ENCODE assay signal across 12 mouse cellular contexts in genomic region chr9:106126786-106127251, GRCm38 (mm10). TPM values are rescaled to one million over a fixed set of nuclear protein-coding genes. Genes with fewer than 3 reads are reported as not detected.
A peak's percentile ranks its signal among the peaks of the same experiment; 100 is the strongest.
DNase-seq lines count a peak whose midpoint lies in the region; ATAC-seq lines count a peak whose summit lies in the region.
"Had no signal": no experiment of that assay in that cellular context is flagged by ENCODE, and none has a peak within 500 bp of the region (broad histone marks: within the 10 kb centered on the region; RNA-seq: fewer than 3 reads in every experiment).

No protein-coding gene starts in this region.

- DNase-seq in left cerebral cortex, postnatal 4 days: peak; percentile 88
- DNase-seq in left cerebral cortex, postnatal 36 days (ENCODE audit: low spot score in 2 of 2): no peak
- peak; percentile 79 for DNase-seq in embryonic facial prominence, embryonic 11.5 days (ENCODE audit: low spot score)
- DNase-seq in hindbrain, embryonic 14.5 days (ENCODE audit: low spot score): peak; percentile 80
- no peak for DNase-seq in adrenal gland, postnatal 4 days (ENCODE audit: low spot score in 2 of 2)
- no peak for DNase-seq in adrenal gland, adult 8-10 months
- no peak for DNase-seq in cerebellum, adult 8-10 months
- DNase-seq: heart, adult 11 months had no signal

- no peaks in the 10 kb centered on the region; the same call in none of the 2 replicates for H3K4me1 ChIP-seq in embryonic facial prominence, embryonic 11.5 days (ENCODE audit: control insufficient read depth, insufficient read depth, low read length)
- H3K4me1 ChIP-seq in hindbrain, embryonic 14.5 days (replicated peaks; ENCODE audit: control insufficient read depth, insufficient read depth, low read length): peaks cover 19% of the 10 kb centered on the region
- peaks cover 17% of the 10 kb centered on the region; the same call in 1 of the 2 replicates for H3K4me1 ChIP-seq in neural tube, embryonic 14.5 days (ENCODE audit: control insufficient read depth, insufficient read depth, low read length)
- H3K4me1 ChIP-seq: intestine, embryonic 15.5 days; lung, embryonic 15.5 days had no signal

- ATAC-seq in embryonic facial prominence, embryonic 11.5 days (replicated peaks; ENCODE audit: insufficient number of reproducible peaks, low FRiP score, low TSS enrichment, low read depth): peak; percentile 93
- ATAC-seq in hindbrain, embryonic 14.5 days (ENCODE audit: low FRiP score): peak; percentile 94
- peak; percentile 93 for ATAC-seq in neural tube, embryonic 14.5 days (ENCODE audit: low read depth)
- ATAC-seq: intestine, embryonic 15.5 days had no signal

- H3K9ac ChIP-seq in embryonic facial prominence, embryonic 11.5 days (replicated peaks; ENCODE audit: low read length): no peak overlapping the region
- no peak overlapping the region for H3K9ac ChIP-seq in hindbrain, embryonic 14.5 days
- peak overlapping the region; percentile 25; the same call in 1 of the 2 replicates for H3K9ac ChIP-seq in neural tube, embryonic 14.5 days (replicated peaks; ENCODE audit: low read depth, low read length)
- H3K9ac ChIP-seq: intestine, embryonic 15.5 days; lung, embryonic 15.5 days had no signal

- 24% methylated on average over 2 of the region's 2 CpGs for WGBS in embryonic facial prominence, embryonic 11.5 days
- WGBS in hindbrain, embryonic 14.5 days: 11% methylated on average over 2 of the region's 2 CpGs
- 7% methylated on average over 2 of the region's 2 CpGs for WGBS in neural tube, embryonic 14.5 days

- H3K9me3 ChIP-seq in embryonic facial prominence, embryonic 11.5 days (replicated peaks; ENCODE audit: control insufficient read depth, low read length): no peaks in the 10 kb centered on the region
- no peaks in the 10 kb centered on the region; the same call in 1 of the 2 replicates for H3K9me3 ChIP-seq in hindbrain, embryonic 14.5 days (ENCODE audit: control insufficient read depth, low read length)
- H3K9me3 ChIP-seq in neural tube, embryonic 14.5 days (ENCODE audit: control insufficient read depth, low read length): no peaks in the 10 kb centered on the region
- H3K9me3 ChIP-seq: intestine, embryonic 15.5 days; lung, embryonic 15.5 days had no signal

- H3K27me3 ChIP-seq in embryonic facial prominence, embryonic 11.5 days (ENCODE audit: control insufficient read depth, insufficient read depth, low read length): no peaks in the 10 kb centered on the region
- no peaks in the 10 kb centered on the region for H3K27me3 ChIP-seq in hindbrain, embryonic 14.5 days (ENCODE audit: control insufficient read depth, insufficient read depth, low read length)
- H3K27me3 ChIP-seq in neural tube, embryonic 14.5 days (ENCODE audit: control insufficient read depth, insufficient read depth, low read length): no peaks in the 10 kb centered on the region
- H3K27me3 ChIP-seq: intestine, embryonic 15.5 days; lung, embryonic 15.5 days had no signal

- H3K27ac ChIP-seq in embryonic facial prominence, embryonic 11.5 days (replicated peaks; ENCODE audit: low read depth, low read length): no peak overlapping the region
- peak overlapping the region; percentile 73 for H3K27ac ChIP-seq in hindbrain, embryonic 14.5 days
- H3K27ac ChIP-seq in neural tube, embryonic 14.5 days (ENCODE audit: low read depth, low read length): peak overlapping the region; percentile 78
- H3K27ac ChIP-seq: intestine, embryonic 15.5 days; lung, embryonic 15.5 days had no signal

- no peaks in the 10 kb centered on the region for H3K36me3 ChIP-seq in embryonic facial prominence, embryonic 11.5 days (replicated peaks; ENCODE audit: control insufficient read depth, insufficient read depth, low read depth, low read length)
- no peaks in the 10 kb centered on the region for H3K36me3 ChIP-seq in hindbrain, embryonic 14.5 days (replicated peaks; ENCODE audit: control insufficient read depth, insufficient read depth)
- no peaks in the 10 kb centered on the region for H3K36me3 ChIP-seq in neural tube, embryonic 14.5 days (ENCODE audit: control insufficient read depth, insufficient read depth, low read length)
- H3K36me3 ChIP-seq: intestine, embryonic 15.5 days; lung, embryonic 15.5 days had no signal

- no peak overlapping the region for H3K4me2 ChIP-seq in embryonic facial prominence, embryonic 11.5 days (ENCODE audit: low read depth, low read length)
- no peak overlapping the region for H3K4me2 ChIP-seq in hindbrain, embryonic 14.5 days (replicated peaks)
- H3K4me2 ChIP-seq in neural tube, embryonic 14.5 days (ENCODE audit: low read depth, low read length): no peak overlapping the region
- H3K4me2 ChIP-seq: intestine, embryonic 15.5 days; lung, embryonic 15.5 days had no signal

- H3K4me3 ChIP-seq in embryonic facial prominence, embryonic 11.5 days (ENCODE audit: low read depth, low read length): no peak overlapping the region
- H3K4me3 ChIP-seq in hindbrain, embryonic 14.5 days (replicated peaks; ENCODE audit: low read length): no peak overlapping the region
- no peak overlapping the region for H3K4me3 ChIP-seq in neural tube, embryonic 14.5 days (ENCODE audit: low read depth, low read length)
- H3K4me3 ChIP-seq: intestine, embryonic 15.5 days; lung, embryonic 15.5 days had no signal

- intact Hi-C loops in left cerebral cortex, postnatal 4 days (cut with DNase I): no loop called here
- intact Hi-C loops in left cerebral cortex, postnatal 36 days (cut with DNase I): no loop called here

RNA-seq across cellular contexts. Expression of gene Col6a4, which starts 30.2 kb away (rescaled TPM):
- total RNA-seq in left cerebral cortex, postnatal 4 days (2021): 1 to 10 TPM; 2.0 to 3.1 TPM
- 1 to 10 TPM; 1.6 to 3.5 TPM for total RNA-seq in left cerebral cortex, postnatal 36 days (2021)
- polyA plus RNA-seq in embryonic facial prominence, embryonic 11.5 days (2014; fragmentation: Nextera tagmentation; extraction: Ambion mirVana): 0.22 TPM in 1 of 2 replicates, not detected in the other
- polyA plus RNA-seq in hindbrain, embryonic 14.5 days (2014; fragmentation: Nextera tagmentation; extraction: Ambion mirVana): 0.32 and 0.87 TPM in 2 replicates
- 0.21 and 0.40 TPM in 2 replicates for polyA plus RNA-seq in neural tube, embryonic 14.5 days (2014; fragmentation: Nextera tagmentation; extraction: Ambion mirVana)
- 1 to 10 TPM in 1 of 2 experiments, under 1 TPM in 1; 0.51 to 1.4 TPM for total RNA-seq in adrenal gland, postnatal 4 days (2021)
- total RNA-seq in adrenal gland, adult 8-10 months (2022): 1 to 10 TPM in 1 of 4 experiments, under 1 TPM in 3; 0.11 to 1.2 (median 0.58) TPM
- total RNA-seq: neutrophil, adult 5-6 weeks had no signal

RNA-seq across cellular contexts. Expression of gene Glyctk, which starts 31.1 kb away (rescaled TPM):
- 1 to 10 TPM; 2.7 to 3.5 TPM for total RNA-seq in left cerebral cortex, postnatal 4 days (2021)
- total RNA-seq in left cerebral cortex, postnatal 36 days (2021): 1 to 10 TPM; 5.9 to 7.4 TPM
- polyA plus RNA-seq in embryonic facial prominence, embryonic 11.5 days (2014; fragmentation: Nextera tagmentation; extraction: Ambion mirVana): 2.2 and 2.3 TPM in 2 replicates
- polyA plus RNA-seq in hindbrain, embryonic 14.5 days (2014; fragmentation: Nextera tagmentation; extraction: Ambion mirVana): 2.3 and 3.0 TPM in 2 replicates
- polyA plus RNA-seq in neural tube, embryonic 14.5 days (2014; fragmentation: Nextera tagmentation; extraction: Ambion mirVana): 3.3 and 4.3 TPM in 2 replicates
- total RNA-seq in adrenal gland, postnatal 4 days (2021): 10 to 100 TPM in 1 of 2 experiments, 1 to 10 TPM in 1; 8.4 to 14.2 TPM
- 1 to 10 TPM; 1.9 to 5.4 (median 3.0) TPM for total RNA-seq in adrenal gland, adult 8-10 months (2022)

RNA-seq across cellular contexts. Expression of gene Wdr82, which starts 43.9 kb away (rescaled TPM):
- total RNA-seq in left cerebral cortex, postnatal 4 days (2021): 100 to 1,000 TPM; 168 to 170 TPM
- 100 to 1,000 TPM; 127 to 132 TPM for total RNA-seq in left cerebral cortex, postnatal 36 days (2021)
- polyA plus RNA-seq in embryonic facial prominence, embryonic 11.5 days (2014; fragmentation: Nextera tagmentation; extraction: Ambion mirVana): 32.9 and 33.0 TPM in 2 replicates
- polyA plus RNA-seq in hindbrain, embryonic 14.5 days (2014; fragmentation: Nextera tagmentation; extraction: Ambion mirVana): 40.2 and 42.3 TPM in 2 replicates
- 37.4 and 40.4 TPM in 2 replicates for polyA plus RNA-seq in neural tube, embryonic 14.5 days (2014; fragmentation: Nextera tagmentation; extraction: Ambion mirVana)
- total RNA-seq in adrenal gland, postnatal 4 days (2021): 100 to 1,000 TPM in 1 of 2 experiments, 10 to 100 TPM in 1; 98.9 to 105 TPM
- 100 to 1,000 TPM in 2 of 4 experiments, 10 to 100 TPM in 2; 64.6 to 102 (median 99.7) TPM for total RNA-seq in adrenal gland, adult 8-10 months (2022)

Comparison
In these comparisons a context has a peak if more than half of its experiments do, and no peak if none do; other contexts are left out.
1. DNase-seq: peak in left cerebral cortex, postnatal 4 days (single experiment), embryonic facial prominence, embryonic 11.5 days (single experiment) and hindbrain, embryonic 14.5 days (single experiment); none in left cerebral cortex, postnatal 36 days (0 of 2), adrenal gland, postnatal 4 days (0 of 2), adrenal gland, adult 8-10 months (single experiment) and cerebellum, adult 8-10 months (single experiment).
2. Peak in every context shown above with its lines, with median percentiles within 50 percentile points of each other: ATAC-seq.